In genomic region chr11:104611579-104612151, GRCm38 (mm10) we compare ENCODE assay signal across 16 mouse cellular contexts. TPM values are rescaled to one million over a fixed set of nuclear protein-coding genes. Genes with fewer than 3 reads are reported as not detected.
DNase-seq lines count a peak whose midpoint lies in the region; ATAC-seq and TF ChIP-seq lines count a peak whose summit lies in the region.
"Had no signal": no experiment of that assay in that cellular context is flagged by ENCODE, and none has a peak within 500 bp of the region (broad histone marks: within the 10 kb centered on the region; RNA-seq: fewer than 3 reads in every experiment).

No protein-coding gene starts in this region.

- no peak overlapping the region for H3K4me3 ChIP-seq in kidney, postnatal 0 days (replicated peaks; ENCODE audit: low read depth, low read length)
- no peak overlapping the region for H3K4me3 ChIP-seq in forebrain, embryonic 13.5 days
- H3K4me3 ChIP-seq: hindbrain, embryonic 10.5 days; layer of hippocampus, adult 2 months; limb, embryonic 12.5 days; neural tube, embryonic 12.5 days had no signal

- H3K9me3 ChIP-seq in kidney, postnatal 0 days (replicated peaks; ENCODE audit: low read length) = no peaks in the 10 kb centered on the region
- no peaks in the 10 kb centered on the region for H3K9me3 ChIP-seq in forebrain, embryonic 13.5 days (replicated peaks)
- H3K9me3 ChIP-seq: hindbrain, embryonic 10.5 days; limb, embryonic 12.5 days; neural tube, embryonic 12.5 days had no signal

- 31% methylated on average over 4 of the region's 4 CpGs for whole genome bisulfite sequencing in kidney, postnatal 0 days
- WGBS in forebrain, embryonic 13.5 days = 61% methylated on average over 4 of the region's 4 CpGs

- TF ChIP-seq CTCF in kidney, postnatal 0 days (IDR thresholded peaks at IDR 0.05; ENCODE audit: low read depth) = no peak

- H3K36me3 ChIP-seq in kidney, postnatal 0 days (ENCODE audit: insufficient read depth, low read length) = no peaks in the 10 kb centered on the region
- no peaks in the 10 kb centered on the region for H3K36me3 ChIP-seq in forebrain, embryonic 13.5 days (ENCODE audit: poor library complexity, severe bottlenecking)
- H3K36me3 ChIP-seq: hindbrain, embryonic 10.5 days; limb, embryonic 12.5 days; neural tube, embryonic 12.5 days had no signal

- ATAC-seq in kidney, postnatal 0 days (replicated peaks; ENCODE audit: low FRiP score, low read depth) = peak; percentile 57
- ATAC-seq in forebrain, embryonic 13.5 days = no peak

- peak; percentile 47 to 60 for DNase-seq in kidney, adult 8-10 months
- DNase-seq in kidney, adult 18-20 months = no peak
- peak; percentile 90 for DNase-seq in NIH3T3 (ENCODE audit: low read depth)
- DNase-seq in kidney, postnatal 0 days (ENCODE audit: low spot score) = peak; percentile 37
- DNase-seq in lung, postnatal 36 days = peak; percentile 58
- no peak for DNase-seq in retina, embryonic 14.5 days (ENCODE audit: low spot score)
- no peak for DNase-seq in frontal cortex, adult 2 months (ENCODE audit: extremely low spot score in 1 of 2, low spot score in 1 of 2)
- DNase-seq: cerebellum, postnatal 14 days; gastrocnemius, postnatal 10 days; right cerebral cortex, postnatal 25 days had no signal

- H3K27ac ChIP-seq in kidney, postnatal 0 days = no peak overlapping the region
- H3K27ac ChIP-seq in forebrain, embryonic 13.5 days = no peak overlapping the region
- H3K27ac ChIP-seq: hindbrain, embryonic 10.5 days; layer of hippocampus, adult 2 months; limb, embryonic 12.5 days; neural tube, embryonic 12.5 days had no signal

- no peak overlapping the region for H3K9ac ChIP-seq in kidney, postnatal 0 days (ENCODE audit: low read depth, low read length)
- H3K9ac ChIP-seq in forebrain, embryonic 13.5 days = no peak overlapping the region
- H3K9ac ChIP-seq: limb, embryonic 12.5 days; neural tube, embryonic 12.5 days had no signal

- H3K4me2 ChIP-seq in kidney, postnatal 0 days (ENCODE audit: low read length) = no peak overlapping the region
- H3K4me2 ChIP-seq in forebrain, embryonic 13.5 days = no peak overlapping the region
- H3K4me2 ChIP-seq: limb, embryonic 12.5 days; midbrain, embryonic 11.5 days; neural tube, embryonic 12.5 days had no signal

- H3K27me3 ChIP-seq in kidney, postnatal 0 days (ENCODE audit: insufficient read depth, low read length) = no peaks in the 10 kb centered on the region
- H3K27me3 ChIP-seq in forebrain, embryonic 13.5 days = peaks cover 34% of the 10 kb centered on the region

- no peaks in the 10 kb centered on the region for H3K4me1 ChIP-seq in kidney, postnatal 0 days (replicated peaks; ENCODE audit: insufficient read depth, low read length)
- peaks cover 11% of the 10 kb centered on the region for H3K4me1 ChIP-seq in forebrain, embryonic 13.5 days

RNA-seq across cellular contexts. Expression of gene Itgb3, which starts 3.9 kb away (rescaled TPM):
- 0.95 and 1.2 TPM in 2 replicates for polyA plus RNA-seq in kidney, postnatal 0 days (2015; fragmentation: Nextera tagmentation; extraction: Ambion mirVana)
- polyA plus RNA-seq in forebrain, embryonic 13.5 days (2015; fragmentation: Nextera tagmentation; extraction: Ambion mirVana) = 0.43 and 0.89 TPM in 2 replicates
- 1.8 and 1.9 TPM in 2 replicates for polyA plus RNA-seq in frontal cortex, adult 2 months (2012; rRNA removed)

Comparison
In these comparisons a context has a peak if more than half of its experiments do, and no peak if none do; other contexts are left out.
1. DNase-seq: peak in kidney, adult 8-10 months (2 of 2), NIH3T3 (single experiment), kidney, postnatal 0 days (single experiment) and lung, postnatal 36 days (single experiment); none in kidney, adult 18-20 months (single experiment), retina, embryonic 14.5 days (single experiment) and frontal cortex, adult 2 months (0 of 2).